Mouse (Mus musculus) hindbrain, embryonic 10.5 days (tissue): ENCODE data around the gene Rassf4. TPM values are rescaled to one million over a fixed set of nuclear protein-coding genes. Genes with fewer than 3 reads are reported as not detected.

Experiments
- DNase-seq: peaks from one replicate; pipeline ENCODE4 v3.0.0-alpha.2; 2017; ENCODE audit warnings: low spot score
- H3K27ac ChIP-seq: fragments of 300-500 bp; sonication (generic); 2 replicates; pipeline ENCODE4 v1.5.1; 2016; ENCODE audit warnings: mild to moderate bottlenecking, moderate library complexity
- H3K27me3 ChIP-seq: fragments of 300-500 bp; sonication (generic); 2 replicates; pipeline ENCODE4 v1.6.1; 2016; ENCODE audit warnings: mild to moderate bottlenecking; ENCODE audit not compliant: poor library complexity, insufficient read depth, severe bottlenecking
- H3K36me3 ChIP-seq: fragments of 300-500 bp; sonication (generic); 2 replicates; pipeline ENCODE4 v1.6.1; 2016; ENCODE audit warnings: mild to moderate bottlenecking, moderate library complexity
- H3K4me1 ChIP-seq: fragments of 300-500 bp; sonication (generic); replicated peaks from 2 replicates; pipeline ENCODE4 v1.6.1; 2016; ENCODE audit warnings: mild to moderate bottlenecking
- H3K4me3 ChIP-seq: fragments of 300-500 bp; sonication (generic); 2 replicates; pipeline ENCODE4 v1.5.1; 2016; ENCODE audit warnings: mild to moderate bottlenecking, moderate library complexity
- H3K9me3 ChIP-seq: fragments of 300-500 bp; sonication (generic); 2 replicates; pipeline ENCODE4 v1.6.1; 2016; ENCODE audit warnings: mild to moderate bottlenecking, moderate library complexity
- WGBS: fragments of 180-500 bp; shearing (Covaris S2); methylation state at CpG from one replicate; pipeline ENCODE4 v1.1.7; 2016; 5-methylcytosine and 5-hydroxymethylcytosine counted together
- polyA plus RNA-seq: library from polyadenylated mRNA; unstranded; fragments of >200 nt; fragmentation: Nextera tagmentation; extraction: Ambion mirVana; gene quantifications from 2 replicates; pipeline ENCODE4 v1.2.1, GENCODE M21; 2016

The Rassf4 gene
- polyA plus RNA-seq, 1 experiment from 2014 or later: 60.9 TPM

DNA sequence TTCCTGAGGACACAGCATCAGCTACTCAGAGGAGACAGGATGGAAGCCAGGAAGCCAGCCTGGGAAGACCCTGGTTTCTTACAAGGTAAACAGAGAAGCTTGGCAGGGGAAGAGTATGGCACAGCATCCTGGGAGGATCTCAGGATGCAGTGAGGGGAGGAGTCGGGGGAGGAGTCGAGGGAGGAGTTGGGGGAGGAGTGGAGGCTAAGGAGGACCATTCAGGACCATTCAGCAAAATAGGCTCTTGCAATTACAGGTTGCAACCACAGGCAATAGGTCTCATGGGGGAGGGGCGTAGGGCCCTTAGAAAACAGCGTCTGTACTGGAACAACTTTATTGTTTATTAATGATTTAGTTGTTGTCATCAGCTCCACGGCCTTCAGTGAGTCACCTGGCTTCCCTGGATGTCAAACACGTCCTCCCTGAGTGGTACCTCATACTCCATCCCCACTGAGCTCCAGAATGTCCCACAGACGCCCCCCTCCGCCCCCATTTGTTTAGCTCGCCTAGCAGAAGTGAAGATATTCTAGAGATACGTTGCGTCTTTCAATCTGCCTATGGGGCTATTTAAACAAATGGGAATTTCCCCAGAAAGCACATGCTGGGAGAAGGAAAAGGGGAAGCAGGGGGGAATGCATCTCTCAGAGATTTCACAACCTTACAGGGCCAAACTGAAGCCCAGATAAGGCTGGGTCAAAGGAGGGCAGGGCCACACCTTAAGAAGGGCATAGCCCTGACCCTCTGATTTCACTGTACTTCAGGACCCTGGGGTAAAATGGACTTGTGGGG is 4.9 kb downstream of the Rassf4 start:
- WGBS: 40% methylated on average over 11 of the region's 11 CpGs
- no peak for DNase-seq
- H3K36me3 ChIP-seq: no peaks in the 10 kb centered on the region
- peaks cover 99% of the 10 kb centered on the region for H3K4me1 ChIP-seq
- H3K4me3 ChIP-seq: no peak overlapping the region
- H3K9me3 ChIP-seq: no peaks in the 10 kb centered on the region
- peak overlapping the region; percentile 89 for H3K27ac ChIP-seq
- H3K27me3 ChIP-seq: peaks cover 22% of the 10 kb centered on the region

DNA sequence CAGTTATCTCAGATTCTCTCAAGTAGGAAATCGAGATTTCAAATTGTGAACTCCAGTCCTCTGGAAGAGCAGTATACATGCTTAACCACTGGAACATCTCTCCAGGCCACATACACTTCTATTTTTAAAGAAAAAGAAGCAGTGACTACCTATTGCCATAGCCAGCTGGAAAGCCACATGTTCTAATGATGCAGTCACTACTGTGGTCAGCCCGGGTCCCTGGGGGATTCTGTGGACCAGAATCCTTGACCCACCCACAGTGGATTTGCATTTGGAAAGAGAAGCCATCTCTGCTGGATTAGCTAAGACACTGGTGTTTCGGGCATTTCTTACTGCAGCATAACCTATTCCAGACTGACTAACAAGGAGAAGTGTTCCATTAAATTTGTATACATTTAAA is 6.4 kb downstream of the Rassf4 start:
- peak overlapping the region; percentile 11; the same call in 1 of the 2 replicates for H3K4me3 ChIP-seq
- H3K9me3 ChIP-seq: no peaks in the 10 kb centered on the region
- peaks cover 87% of the 10 kb centered on the region for H3K4me1 ChIP-seq
- DNase-seq: no peak
- peak overlapping the region; percentile 89 for H3K27ac ChIP-seq
- H3K36me3 ChIP-seq: no peaks in the 10 kb centered on the region
- 65% methylated on average over 3 of the region's 3 CpGs for WGBS
- peaks cover 13% of the 10 kb centered on the region for H3K27me3 ChIP-seq

DNA sequence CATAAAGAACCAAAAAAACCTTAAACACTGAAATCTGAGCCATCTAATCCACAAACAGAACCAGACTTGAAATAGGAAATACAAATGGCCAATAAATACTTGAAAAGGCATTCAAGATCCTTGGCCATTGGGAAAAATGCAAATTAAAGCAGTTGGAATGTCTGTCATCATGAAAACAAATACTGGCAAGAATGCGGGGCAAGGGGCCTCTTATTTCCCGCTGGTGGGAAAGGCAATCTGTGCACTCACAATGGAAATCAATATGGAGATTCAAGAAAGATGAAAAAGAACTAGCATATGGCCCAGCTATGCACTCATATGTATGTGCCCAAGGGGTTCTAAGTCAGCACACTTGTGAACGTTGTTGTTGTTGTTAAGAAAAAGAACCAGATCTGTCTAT is 6.9 kb downstream of the Rassf4 start:
- Histone ChIP-seq H3K4me1 (peaks cover 82% of the 10 kb centered on the region), H3K27ac (peak overlapping the region; percentile 89), H3K27me3 (peaks cover 8% of the 10 kb centered on the region), H3K4me3 (peak overlapping the region; percentile 11; the same call in 1 of the 2 replicates), H3K9me3 (no peaks in the 10 kb centered on the region), H3K36me3 (no peaks in the 10 kb centered on the region)
- WGBS: 25% methylated on average over 3 of the region's 3 CpGs
- no peak for DNase-seq

DNA sequence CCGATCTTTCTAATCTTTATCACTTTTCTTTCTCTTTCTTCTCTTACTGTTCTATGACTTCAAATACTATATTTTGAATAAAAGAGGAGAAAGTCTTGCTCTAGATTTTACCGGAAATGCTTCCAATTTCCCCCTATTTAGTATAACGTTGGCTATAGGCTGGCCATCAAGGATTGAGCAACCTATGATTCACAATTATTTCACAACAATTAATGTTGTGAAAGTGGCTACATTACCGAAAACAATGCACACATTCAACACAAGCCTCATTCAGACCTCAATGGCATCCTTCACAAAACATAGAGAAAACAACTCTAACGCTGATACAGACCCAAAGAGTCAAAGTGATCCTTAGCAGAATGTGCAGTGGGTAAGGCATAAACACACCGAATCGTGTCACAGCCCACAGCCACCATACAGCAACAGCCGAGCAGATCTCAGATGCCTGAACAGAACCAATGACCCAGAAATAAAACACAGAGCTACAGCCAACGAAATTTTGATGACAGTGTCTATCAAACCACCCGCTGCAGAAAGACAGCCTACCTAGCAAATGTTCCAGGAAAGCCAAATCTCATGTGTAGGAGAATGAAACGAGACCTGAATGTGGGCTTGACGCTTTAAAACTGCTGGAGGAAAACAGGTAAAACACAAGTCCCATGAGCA is 7.5 kb downstream of the Rassf4 start:
- WGBS: 69% methylated on average over 12 of the region's 12 CpGs
- H3K36me3 ChIP-seq: no peaks in the 10 kb centered on the region
- DNase-seq: no peak

DNA sequence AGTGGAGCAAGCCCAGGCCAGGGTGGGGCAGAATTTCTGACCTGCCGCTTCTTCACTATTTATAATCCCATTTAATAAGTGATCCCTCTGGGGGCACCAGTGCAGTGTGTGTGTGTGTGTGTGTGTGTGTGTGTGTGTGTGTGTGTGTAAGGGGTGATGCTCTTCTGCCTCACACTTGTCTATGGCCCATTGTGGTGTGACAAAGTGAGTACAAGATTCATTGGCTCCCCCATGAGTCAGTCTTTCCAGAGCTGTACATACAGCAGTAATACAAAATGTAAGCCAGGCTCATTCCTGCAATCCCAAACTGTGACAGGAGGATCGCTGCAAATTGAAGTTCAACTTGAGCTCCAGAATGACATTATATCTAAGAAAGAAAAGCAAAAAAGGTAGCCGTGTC is 8.9 kb downstream of the Rassf4 start:
- no peaks in the 10 kb centered on the region for H3K9me3 ChIP-seq
- WGBS: 83% methylated on average over 3 of the region's 3 CpGs
- H3K4me1 ChIP-seq: peaks cover 62% of the 10 kb centered on the region
- no peak overlapping the region for H3K4me3 ChIP-seq
- no peaks in the 10 kb centered on the region for H3K27me3 ChIP-seq
- peak overlapping the region; percentile 65 for H3K27ac ChIP-seq
- DNase-seq: no peak
- peaks cover 9% of the 10 kb centered on the region for H3K36me3 ChIP-seq

More for the DNA sequence above, 7.5 kb downstream of the Rassf4 start:
- 0 out of 2 replicates have a peak, but pooled peaks cover 2% of the 10 kb centered on the region for H3K27me3 ChIP-seq
- no peaks in the 10 kb centered on the region for H3K9me3 ChIP-seq
- no peak overlapping the region for H3K4me3 ChIP-seq
- H3K4me1 ChIP-seq: peaks cover 75% of the 10 kb centered on the region
- peak overlapping the region; percentile 89 for H3K27ac ChIP-seq

DNA sequence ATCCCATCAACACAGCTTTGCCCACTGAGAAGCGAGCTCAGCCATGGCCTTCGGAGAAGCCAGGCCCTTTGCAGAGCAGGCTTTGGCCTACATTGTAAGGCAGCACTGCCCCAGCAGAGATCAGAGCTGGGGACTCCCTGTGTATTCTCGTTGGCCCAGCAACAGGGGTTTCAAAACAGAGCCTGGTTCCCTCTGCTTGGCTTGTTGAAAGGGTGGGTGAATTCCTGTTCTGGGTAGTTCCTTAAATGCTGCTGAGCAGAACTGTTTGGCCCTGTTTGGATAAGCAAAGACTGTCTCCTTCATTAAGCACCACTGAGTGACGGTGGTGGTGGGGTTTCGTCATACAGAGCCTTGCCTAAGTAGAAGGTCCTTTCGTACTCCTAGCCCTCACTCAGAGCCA is 9.7 kb downstream of the Rassf4 start:
- WGBS: 75% methylated on average over 6 of the region's 6 CpGs
- Histone ChIP-seq H3K27me3 (no peaks in the 10 kb centered on the region), H3K27ac (peak overlapping the region; percentile 65), H3K4me3 (no peak overlapping the region), H3K4me1 (peaks cover 54% of the 10 kb centered on the region), H3K36me3 (peaks cover 17% of the 10 kb centered on the region), H3K9me3 (no peaks in the 10 kb centered on the region)
- no peak for DNase-seq

DNA sequence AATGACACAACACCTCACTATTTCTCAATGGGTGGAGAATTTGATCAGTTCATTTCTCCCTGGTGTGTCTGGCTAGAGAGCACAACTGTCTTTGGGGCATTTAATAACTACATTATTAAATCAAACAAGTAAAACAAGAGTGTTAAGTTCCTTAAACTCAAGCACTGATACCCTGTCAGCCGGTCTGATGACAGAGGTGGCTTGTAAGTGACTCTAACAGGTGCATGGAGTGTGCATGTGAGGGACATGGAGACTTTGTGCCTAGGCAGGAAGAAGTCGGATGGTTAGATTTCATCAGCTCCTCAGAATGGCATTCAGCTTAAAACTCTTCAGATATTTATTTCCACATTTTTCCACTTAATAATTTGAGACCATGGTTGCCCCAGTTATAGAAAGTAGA is 10.4 kb downstream of the Rassf4 start:
- WGBS: 89% methylated on average over 2 of the region's 2 CpGs

DNA sequence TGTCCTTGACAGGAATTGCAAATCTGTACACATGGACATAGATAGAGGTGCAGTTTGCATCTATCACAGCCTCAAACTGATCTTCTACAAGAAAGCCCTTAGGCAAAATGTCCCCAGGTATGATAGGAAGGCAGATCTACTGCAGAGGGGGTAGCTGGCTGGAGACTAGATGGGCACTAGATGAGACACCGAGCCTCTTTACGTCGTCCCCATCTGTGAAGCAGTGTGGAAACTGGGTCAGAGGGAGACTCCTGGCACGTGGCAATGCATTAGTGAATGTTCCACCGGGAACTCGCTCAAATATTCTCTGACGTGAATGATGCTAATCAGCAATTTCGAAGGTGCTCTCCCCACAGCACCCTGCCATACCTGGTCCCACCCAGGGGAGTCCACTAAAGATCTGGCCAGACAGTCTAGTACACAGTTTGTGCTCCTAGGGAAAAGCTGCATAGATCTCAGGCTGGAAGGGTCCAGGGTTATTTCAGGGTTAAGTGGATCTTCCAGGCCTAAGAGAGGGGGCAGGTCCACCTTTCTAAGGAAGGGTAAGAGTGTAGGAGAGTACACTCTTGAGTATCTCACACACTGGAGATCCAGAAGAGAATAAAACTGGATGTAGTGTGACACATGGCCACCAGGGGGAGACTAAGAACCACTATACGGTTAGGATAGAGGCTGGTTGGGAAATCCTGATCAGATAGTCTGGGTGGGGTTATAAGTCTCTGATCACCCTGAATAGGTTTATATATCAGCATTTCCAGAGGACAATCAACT is 19.9 kb downstream of the Rassf4 start:
- 66% methylated on average over 9 of the region's 9 CpGs for WGBS
- Histone ChIP-seq H3K4me3 (no peak overlapping the region), H3K36me3 (peaks cover 54% of the 10 kb centered on the region)

More for the DNA sequence above, 10.4 kb downstream of the Rassf4 start:
- Histone ChIP-seq H3K27me3 (no peaks in the 10 kb centered on the region), H3K36me3 (peaks cover 19% of the 10 kb centered on the region), H3K4me1 (peaks cover 47% of the 10 kb centered on the region), H3K4me3 (no peak overlapping the region), H3K9me3 (no peaks in the 10 kb centered on the region), H3K27ac (no peak overlapping the region)
- no peak for DNase-seq

DNA sequence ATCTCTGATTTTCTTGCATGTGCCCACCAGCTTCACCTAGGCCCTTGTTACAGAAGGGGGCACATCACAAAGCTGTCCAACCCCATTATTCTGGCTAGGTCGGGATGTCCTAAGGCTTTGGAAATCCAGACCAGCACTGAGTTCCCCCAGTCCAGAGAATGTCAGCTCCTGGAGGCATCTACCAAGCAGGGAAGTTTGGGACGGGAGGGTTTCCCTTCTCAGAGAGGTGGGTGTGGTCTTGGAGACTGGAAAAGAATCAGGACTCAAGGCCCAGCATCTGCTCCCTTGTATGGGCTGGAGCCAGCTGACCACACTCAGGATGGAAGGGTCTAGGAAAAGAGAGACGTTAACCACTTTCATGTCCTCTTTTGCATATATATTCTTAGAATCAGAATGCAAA is 20.6 kb downstream of the Rassf4 start:
- Histone ChIP-seq H3K27ac (no peak overlapping the region), H3K36me3 (peaks cover 52% of the 10 kb centered on the region), H3K4me1 (peaks cover 18% of the 10 kb centered on the region), H3K9me3 (no peaks in the 10 kb centered on the region), H3K4me3 (no peak overlapping the region), H3K27me3 (no peaks in the 10 kb centered on the region)
- 68% methylated on average over 3 of the region's 3 CpGs for WGBS
- DNase-seq: no peak

More for the DNA sequence above, 19.9 kb downstream of the Rassf4 start:
- peak; percentile 71 for DNase-seq
- H3K4me1 ChIP-seq: peaks cover 18% of the 10 kb centered on the region
- H3K27me3 ChIP-seq: no peaks in the 10 kb centered on the region
- H3K9me3 ChIP-seq: no peaks in the 10 kb centered on the region
- 0 out of 2 replicates have a peak overlapping the region, but pooled peaks have one; percentile 5 for H3K27ac ChIP-seq

DNA sequence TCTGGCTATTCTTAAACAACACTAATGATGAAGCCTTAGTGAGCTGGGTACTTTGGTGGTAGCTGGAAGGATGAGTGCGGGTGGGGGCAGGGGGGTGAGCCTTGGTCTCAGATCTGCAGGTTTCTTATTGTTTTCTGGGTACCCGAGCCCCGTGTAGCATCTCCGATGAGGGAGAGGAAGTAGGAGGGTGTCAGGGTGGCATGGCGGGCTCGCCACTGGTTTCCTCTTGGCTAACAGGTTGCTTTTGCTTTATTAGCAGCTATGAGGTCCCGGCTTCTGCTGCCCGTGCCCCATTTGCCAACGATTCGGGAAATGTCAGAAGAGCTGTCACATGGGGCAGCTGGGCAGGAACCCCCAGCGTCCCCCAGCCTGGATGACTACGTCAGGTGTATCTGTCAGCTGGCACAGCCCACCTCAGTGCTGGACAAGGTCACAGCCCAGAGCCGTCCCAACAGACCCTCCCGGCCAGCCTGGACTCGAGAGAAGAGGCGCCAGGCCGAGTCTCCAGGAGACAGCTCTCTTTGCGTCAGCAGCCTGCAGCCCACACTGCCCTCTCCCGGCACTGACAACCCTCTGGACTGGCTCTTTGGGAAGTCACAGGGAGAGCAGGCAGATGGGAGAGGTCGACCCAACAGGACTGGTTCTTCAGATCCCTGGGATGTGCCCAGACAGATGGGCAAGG is 22.2 kb downstream of the Rassf4 start:
- DNase-seq: no peak
- 81% methylated on average over 20 of the region's 20 CpGs for WGBS
- Histone ChIP-seq H3K4me3 (peak overlapping the region; percentile 12; the same call in 1 of the 2 replicates), H3K27ac (peak overlapping the region; percentile 45; the same call in 1 of the 2 replicates), H3K9me3 (no peaks in the 10 kb centered on the region), H3K36me3 (peaks cover 48% of the 10 kb centered on the region), H3K4me1 (peaks cover 18% of the 10 kb centered on the region), H3K27me3 (no peaks in the 10 kb centered on the region)

DNA sequence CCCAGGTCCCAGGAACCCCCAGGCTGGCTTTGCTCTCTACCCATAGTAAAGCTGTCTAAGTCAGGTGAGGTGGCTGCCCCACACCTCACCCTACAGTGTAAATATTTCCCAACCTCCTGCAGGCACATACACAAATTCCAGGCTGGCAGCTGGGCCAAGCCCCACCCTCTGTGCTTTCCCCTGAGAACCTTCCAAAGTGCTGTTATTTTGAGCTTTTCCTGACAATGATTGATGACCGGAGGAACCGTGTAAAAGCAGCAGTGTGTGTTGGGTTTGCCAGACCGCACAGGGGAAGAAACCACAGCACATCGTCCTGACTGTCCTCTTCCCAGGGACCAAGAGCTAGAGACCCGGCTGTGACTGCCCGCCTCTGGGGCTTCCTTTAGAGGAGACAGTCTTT is 23.3 kb downstream of the Rassf4 start, which contains the start of gene Depp1:
Gene Depp1 (plus strand): TSS at position 204 of the 400 bp plus-strand sequence.
- 44% methylated on average over 6 of the region's 6 CpGs for WGBS
- no peaks in the 10 kb centered on the region for H3K27me3 ChIP-seq
- H3K27ac ChIP-seq: peak within 1 kb of the TSS; percentile 45; the same call in 1 of the 2 replicates
- H3K4me1 ChIP-seq: peaks cover 16% of the 10 kb centered on the region
- H3K9me3 ChIP-seq: no peaks in the 10 kb centered on the region
- no peak for DNase-seq
- peak within 1 kb of the TSS; percentile 12; the same call in 1 of the 2 replicates for H3K4me3 ChIP-seq
- H3K36me3 ChIP-seq: peaks cover 49% of the 10 kb centered on the region

DNA sequence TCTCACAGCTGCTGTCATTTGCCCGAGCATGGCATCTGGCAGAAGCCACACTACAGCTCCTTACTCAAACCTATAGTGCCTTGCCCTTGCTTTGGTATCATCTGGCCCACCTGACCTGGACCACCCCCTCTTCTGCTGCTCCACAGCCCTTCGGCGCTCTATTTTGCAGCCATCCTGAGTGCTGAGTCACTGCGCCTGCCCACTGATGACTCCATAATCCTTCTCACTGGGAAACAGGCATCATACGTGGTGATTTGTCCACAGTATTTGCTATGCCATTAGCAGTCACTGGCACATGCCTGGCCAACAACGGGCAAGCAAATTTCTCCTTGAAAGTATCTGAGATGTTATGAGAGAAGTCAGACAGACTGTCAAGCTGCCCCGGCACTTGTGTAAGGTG is 23.9 kb downstream of the Rassf4 start:
- no peak overlapping the region for H3K4me3 ChIP-seq
- 89% methylated on average over 7 of the region's 7 CpGs for WGBS
- no peaks in the 10 kb centered on the region for H3K9me3 ChIP-seq
- no peak for DNase-seq
- H3K27ac ChIP-seq: no peak overlapping the region
- no peaks in the 10 kb centered on the region for H3K27me3 ChIP-seq
- peaks cover 55% of the 10 kb centered on the region for H3K36me3 ChIP-seq
- H3K4me1 ChIP-seq: peaks cover 12% of the 10 kb centered on the region
